Mouse (Mus musculus) liver, postnatal 0 days (tissue): ENCODE measurements at regions not wholly inside any gene's neighbourhood (a gene's known extent, or its start where the extent isn't known, plus 50 kb on each side); places are given as distances from the start of the nearest gene placed in this dataset.

Experiments
- CTCF ChIP-seq: sonication (generic); IDR thresholded peaks from 2 replicates; pipeline ENCODE4 v1.5.1; 2016; ENCODE audit warnings: antibody characterized with exemption, low read depth
- EP300 ChIP-seq: IDR thresholded peaks from 2 replicates; pipeline ENCODE4 v1.6.1; 2016; ENCODE audit warnings: antibody characterized with exemption, low read depth, mild to moderate bottlenecking

DNA sequence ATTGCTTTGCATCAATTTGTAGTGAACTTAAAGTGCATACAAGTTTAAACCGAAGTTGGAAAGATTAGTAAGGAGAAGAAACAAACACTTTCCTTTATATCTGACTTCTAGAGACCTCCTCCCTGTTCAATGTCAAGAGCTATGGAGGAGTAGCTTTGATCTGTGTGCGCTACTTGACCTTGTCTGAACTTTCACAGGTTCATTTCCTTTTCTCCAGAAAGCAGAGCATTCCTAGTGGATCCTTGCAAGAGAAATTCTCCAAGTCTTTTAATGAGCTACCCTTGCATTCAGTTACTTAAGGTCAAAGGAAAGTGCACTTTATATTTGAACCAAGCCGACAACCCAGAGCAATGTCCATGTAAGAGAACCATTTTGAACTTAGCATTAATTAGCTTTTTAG is 177.2 kb upstream of the Mdga2 start:
- TF ChIP-seq CTCF = no peak
- no peak for TF ChIP-seq EP300
